Mouse (Mus musculus): ENCODE measurements at regions not wholly inside any gene's neighbourhood (a gene's known extent, or its start where the extent isn't known, plus 50 kb on each side); places are given as distances from the start of the nearest gene placed in this dataset.

GRCm38 (mm10) chr3:41244960-41245359 lies 162.1 kb upstream of the Pgrmc2 start:
- peaks cover 3 to 5% of the 10 kb centered on the region in 2 experiments; a peak in 2 of 4 replicates for H3K4me1 ChIP-seq (ENCODE audit: control insufficient read depth in 1 of 2, insufficient read depth in 2 of 2)
- peak; percentile 20 for DNase-seq (ENCODE audit: extremely low read depth)
- H3K9ac ChIP-seq (ENCODE audit: insufficient read depth, low read depth): no peak overlapping the region
- H3K4me3 ChIP-seq (replicated peaks in 1 of 3; ENCODE audit: low read depth in 2 of 3, low read length in 2 of 3, poor library complexity in 1 of 3): no peak overlapping the region
- H3K79me2 ChIP-seq (replicated peaks; ENCODE audit: control insufficient read depth, extremely low read depth, insufficient read depth, poor library complexity, severe bottlenecking): no peaks in the 10 kb centered on the region
- in situ Hi-C loops (cut with MboI; ENCODE audit: low pct_ligation_motif_present, low pct_unique_long_range_greater_than_20kb, low sequenced_read_pairs): no loop called here
- no peak for TF ChIP-seq RAD21 (IDR thresholded peaks at IDR 0.05; ENCODE audit: low read depth, low read length)
- no peak for TF ChIP-seq ZC3H11A (IDR thresholded peaks at IDR 0.05; ENCODE audit: low read depth, low read length)
- no peak for TF ChIP-seq POLR2AphosphoS2 (IDR thresholded peaks at IDR 0.05; ENCODE audit: low read depth, low read length)
- no peak for TF ChIP-seq MAFK (IDR thresholded peaks at IDR 0.05; ENCODE audit: insufficient replicate concordance, low read length)
- TF ChIP-seq PAX5 (IDR thresholded peaks at IDR 0.05; ENCODE audit: low read length): no peak
- no peak for TF ChIP-seq MYC (IDR thresholded peaks at IDR 0.05; ENCODE audit: low read depth, low read length)
- no peak for TF ChIP-seq NRF1 (IDR thresholded peaks at IDR 0.05; ENCODE audit: low read depth, low read length)
- TF ChIP-seq POLR2A (IDR thresholded peaks at IDR 0.05; ENCODE audit: low read depth, low read length): no peak
- no peak overlapping the region for H3K27ac ChIP-seq (ENCODE audit: insufficient read depth, low read depth)
- no peaks in the 10 kb centered on the region for H3K9me3 ChIP-seq (replicated peaks; ENCODE audit: low read length)
- H3K36me3 ChIP-seq (replicated peaks in 1 of 2; ENCODE audit: control insufficient read depth in 1 of 2, insufficient read depth in 1 of 2, low read length in 1 of 2): no peaks in the 10 kb centered on the region
- no peaks in the 10 kb centered on the region for H3K27me3 ChIP-seq (replicated peaks)
- no peak overlapping the region for H3K4me2 ChIP-seq (ENCODE audit: insufficient read depth, low read depth, poor library complexity, severe bottlenecking)
- dilution Hi-C loops (cut with MboI; ENCODE audit: extremely low pct_ligation_motif_present, extremely low pct_unique_long_range_greater_than_20kb, low sequenced_read_pairs): no loop called here

- H3K4me2 ChIP-seq (ENCODE audit: insufficient read depth, low read depth, poor library complexity, severe bottlenecking): no peak overlapping the region
- no peak overlapping the region for H3K4me3 ChIP-seq (replicated peaks in 1 of 3; ENCODE audit: low read depth in 2 of 3, low read length in 2 of 3, poor library complexity in 1 of 3)
- no peaks in the 10 kb centered on the region for H3K9me3 ChIP-seq (replicated peaks; ENCODE audit: low read length)
- no peak overlapping the region for H3K27ac ChIP-seq (ENCODE audit: insufficient read depth, low read depth)
- H3K9ac ChIP-seq (ENCODE audit: insufficient read depth, low read depth): no peak overlapping the region
- no peaks in the 10 kb centered on the region for H3K79me2 ChIP-seq (replicated peaks; ENCODE audit: control insufficient read depth, extremely low read depth, insufficient read depth, poor library complexity, severe bottlenecking)
- in situ Hi-C loops (cut with MboI; ENCODE audit: low pct_ligation_motif_present, low pct_unique_long_range_greater_than_20kb, low sequenced_read_pairs): no loop called here
- no peaks in the 10 kb centered on the region for H3K27me3 ChIP-seq (replicated peaks)
- no peak for DNase-seq (ENCODE audit: extremely low read depth)
- no peaks in the 10 kb centered on the region for H3K36me3 ChIP-seq (replicated peaks in 1 of 2; ENCODE audit: control insufficient read depth in 1 of 2, insufficient read depth in 1 of 2, low read length in 1 of 2)
- dilution Hi-C loops (cut with MboI; ENCODE audit: extremely low pct_ligation_motif_present, extremely low pct_unique_long_range_greater_than_20kb, low sequenced_read_pairs): no loop called here
- TF ChIP-seq MXI1 (IDR thresholded peaks at IDR 0.05; ENCODE audit: low read depth, low read length): no peak
- TF ChIP-seq BHLHE40 (IDR thresholded peaks at IDR 0.05; ENCODE audit: low read depth, low read length): 0 out of 2 replicates have a peak, but pooled peaks have one; percentile 21
- H3K4me1 ChIP-seq (ENCODE audit: control insufficient read depth in 1 of 2, insufficient read depth in 2 of 2): peaks cover under 1 to 5% of the 10 kb centered on the region in 2 experiments; a peak in 2 of 4 replicates
Observed at GRCm38 (mm10) chr3:41241856-41242552, 159.2 kb upstream of the Pgrmc2 start.

- dilution Hi-C loops (cut with MboI; ENCODE audit: extremely low pct_ligation_motif_present, extremely low pct_unique_long_range_greater_than_20kb, low sequenced_read_pairs) (no loop called here), in situ Hi-C loops (cut with MboI; ENCODE audit: low pct_ligation_motif_present, low pct_unique_long_range_greater_than_20kb, low sequenced_read_pairs) (no loop called here)
- DNase-seq (ENCODE audit: extremely low read depth): no peak
- Histone ChIP-seq H3K4me2 (ENCODE audit: insufficient read depth, low read depth, poor library complexity, severe bottlenecking) (no peak overlapping the region), H3K27ac (ENCODE audit: insufficient read depth, low read depth) (no peak overlapping the region), H3K36me3 (replicated peaks in 1 of 2; ENCODE audit: control insufficient read depth in 1 of 2, insufficient read depth in 1 of 2, low read length in 1 of 2) (no peaks in the 10 kb centered on the region), H3K9ac (ENCODE audit: insufficient read depth, low read depth) (no peak overlapping the region), H3K4me3 (replicated peaks in 1 of 3; ENCODE audit: low read depth in 2 of 3, low read length in 2 of 3, poor library complexity in 1 of 3) (no peak overlapping the region), H3K4me1 (ENCODE audit: control insufficient read depth in 1 of 2, insufficient read depth in 2 of 2) (peaks cover 4 to 9% of the 10 kb centered on the region in 2 experiments), H3K9me3 (replicated peaks; ENCODE audit: low read length) (no peaks in the 10 kb centered on the region), H3K27me3 (replicated peaks) (no peaks in the 10 kb centered on the region), H3K79me2 (replicated peaks; ENCODE audit: control insufficient read depth, extremely low read depth, insufficient read depth, poor library complexity, severe bottlenecking) (no peaks in the 10 kb centered on the region)
- TF ChIP-seq USF1 (IDR thresholded peaks at IDR 0.05; ENCODE audit: low read depth, low read length) (no peak), BHLHE40 (IDR thresholded peaks at IDR 0.05; ENCODE audit: low read depth, low read length) (no peak), MXI1 (IDR thresholded peaks at IDR 0.05; ENCODE audit: low read depth, low read length) (no peak), UBTF (IDR thresholded peaks at IDR 0.05; ENCODE audit: low read depth, low read length) (no peak), EP300 (IDR thresholded peaks at IDR 0.05; ENCODE audit: low read length) (no peak), SIN3A (IDR thresholded peaks at IDR 0.05; ENCODE audit: low read length) (no peak), KAT2A (IDR thresholded peaks at IDR 0.05; ENCODE audit: insufficient replicate concordance, low read length) (no peak), TBP (conservative IDR thresholded peaks at IDR 0.05; ENCODE audit: low read depth, low read length) (no peak), SMC3 (IDR thresholded peaks at IDR 0.05; ENCODE audit: low read depth, low read length) (no peak), MAZ (IDR thresholded peaks at IDR 0.05; ENCODE audit: low read depth, low read length) (no peak), JUND (conservative IDR thresholded peaks at IDR 0.05; ENCODE audit: low read depth, low read length) (no peak), NRF1 (IDR thresholded peaks at IDR 0.05; ENCODE audit: low read depth, low read length) (no peak)
Observed at GRCm38 (mm10) chr3:41239801-41240200, 157.0 kb upstream of the Pgrmc2 start.

Measured in CH12.LX (cell line).